Mouse (Mus musculus): ENCODE data around the gene Ttc7b. TPM values are rescaled to one million over a fixed set of nuclear protein-coding genes. Genes with fewer than 3 reads are reported as not detected.

Gene Ttc7b
- total RNA-seq, 2 experiments from 2014 or later = 78.9 to 81.0 TPM

- intact Hi-C loops (cut with DNase I) = no loop called here
- no peak for DNase-seq (ENCODE audit: low spot score)
These were observed 27.9 kb downstream of the Ttc7b start for GRCm38 (mm10) chr12:100492676-100493075.

GRCm38 (mm10) chr12:100491967-100492611 is 28.5 kb downstream of the Ttc7b start:
- intact Hi-C loops (cut with DNase I) = no loop called here
- DNase-seq (ENCODE audit: low spot score) = no peak

- intact Hi-C loops (cut with DNase I) = no loop called here
- DNase-seq (ENCODE audit: low spot score) = no peak
These were observed 30.8 kb downstream of the Ttc7b start for GRCm38 (mm10) chr12:100489799-100490198.

- no peak for DNase-seq (ENCODE audit: low spot score)
- intact Hi-C loops (cut with DNase I) = no loop called here
These were observed 32.3 kb downstream of the Ttc7b start for GRCm38 (mm10) chr12:100488368-100488767.

- intact Hi-C loops (cut with DNase I) = no loop called here
These were observed 34.4 kb downstream of the Ttc7b start for GRCm38 (mm10) chr12:100486232-100486631.

DNA sequence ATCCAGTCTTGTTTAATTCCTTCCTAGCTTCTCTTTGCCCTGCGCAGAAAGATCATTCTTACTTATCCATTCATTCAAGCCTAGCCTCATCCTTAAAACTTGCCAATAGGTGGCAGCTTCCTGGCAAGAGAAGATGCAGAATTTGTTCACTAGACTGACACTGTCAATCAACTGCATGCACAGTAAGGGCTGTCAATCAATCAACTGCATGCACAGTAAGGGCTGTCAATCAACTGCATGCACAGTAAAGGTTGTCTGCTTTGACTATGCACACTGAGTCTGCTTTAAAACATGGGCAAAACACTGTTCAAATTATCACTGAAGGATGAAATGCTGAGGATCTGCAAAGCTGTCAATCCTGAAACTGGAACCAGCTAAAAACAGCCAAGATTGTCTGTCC is 37.6 kb downstream of the Ttc7b start:
- intact Hi-C loops (cut with DNase I) = loop anchor here (5.0 kb wide), 1 partner anchor 34 kb away; no protein-coding TSS in a partner anchor
- no peak for DNase-seq (ENCODE audit: low spot score)

More at GRCm38 (mm10) chr12:100486232-100486631, 34.4 kb downstream of the Ttc7b start:
- no peak for DNase-seq (ENCODE audit: low spot score)

GRCm38 (mm10) chr12:100482255-100482654 is 38.4 kb downstream of the Ttc7b start:
- intact Hi-C loops (cut with DNase I) = loop anchor here (5.0 kb wide), 1 partner anchor 35 kb away; no protein-coding TSS in a partner anchor
- DNase-seq (ENCODE audit: low spot score) = no peak

GRCm38 (mm10) chr12:100481443-100482026 is 39.1 kb downstream of the Ttc7b start:
- intact Hi-C loops (cut with DNase I) = loop anchor here (5.0 kb wide), 1 partner anchor 36 kb away; no protein-coding TSS in a partner anchor

DNA sequence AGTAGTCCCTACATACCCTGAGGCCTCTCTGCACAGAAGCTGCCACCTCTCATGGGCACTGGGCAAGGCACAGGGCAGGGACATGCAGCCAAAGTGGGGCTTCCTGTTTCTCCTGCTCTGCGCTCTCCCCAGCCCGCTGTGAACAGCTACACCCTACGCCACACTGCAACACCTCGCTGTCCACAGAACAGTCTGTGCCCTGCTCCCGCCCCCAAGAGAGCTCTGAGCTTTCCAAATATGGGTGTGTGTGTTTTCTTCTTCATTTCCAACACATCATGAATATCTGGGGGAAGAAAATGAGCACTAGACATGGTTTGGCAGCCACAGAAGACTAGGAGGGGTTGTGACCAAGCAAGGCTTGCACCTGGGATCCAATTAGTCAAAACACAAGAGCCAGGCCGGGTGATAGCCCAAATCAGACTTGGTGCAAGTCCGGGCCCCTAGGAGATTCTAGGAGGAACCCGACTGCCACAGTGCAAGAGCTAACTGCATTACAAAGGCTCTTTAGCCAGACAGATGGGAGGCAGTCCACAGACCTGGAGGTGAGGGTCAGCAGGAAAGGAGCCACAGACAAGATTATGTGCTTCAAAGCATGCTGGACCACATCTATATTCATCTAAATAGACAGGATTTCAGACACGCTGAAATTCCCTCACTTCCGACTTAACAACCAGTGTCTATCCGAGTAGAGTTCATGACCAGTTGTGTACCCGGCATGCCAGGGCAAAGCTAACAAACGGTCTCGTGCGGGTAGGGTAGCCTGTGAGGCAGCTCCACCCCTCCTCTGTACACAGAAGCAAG is 39.8 kb downstream of the Ttc7b start:
- intact Hi-C loops (cut with DNase I) = loop anchor here (5.0 kb wide), 1 partner anchor 36 kb away; no protein-coding TSS in a partner anchor
- DNase-seq (ENCODE audit: low spot score) = no peak

More at GRCm38 (mm10) chr12:100481443-100482026, 39.1 kb downstream of the Ttc7b start:
- no peak for DNase-seq (ENCODE audit: low spot score)

DNA sequence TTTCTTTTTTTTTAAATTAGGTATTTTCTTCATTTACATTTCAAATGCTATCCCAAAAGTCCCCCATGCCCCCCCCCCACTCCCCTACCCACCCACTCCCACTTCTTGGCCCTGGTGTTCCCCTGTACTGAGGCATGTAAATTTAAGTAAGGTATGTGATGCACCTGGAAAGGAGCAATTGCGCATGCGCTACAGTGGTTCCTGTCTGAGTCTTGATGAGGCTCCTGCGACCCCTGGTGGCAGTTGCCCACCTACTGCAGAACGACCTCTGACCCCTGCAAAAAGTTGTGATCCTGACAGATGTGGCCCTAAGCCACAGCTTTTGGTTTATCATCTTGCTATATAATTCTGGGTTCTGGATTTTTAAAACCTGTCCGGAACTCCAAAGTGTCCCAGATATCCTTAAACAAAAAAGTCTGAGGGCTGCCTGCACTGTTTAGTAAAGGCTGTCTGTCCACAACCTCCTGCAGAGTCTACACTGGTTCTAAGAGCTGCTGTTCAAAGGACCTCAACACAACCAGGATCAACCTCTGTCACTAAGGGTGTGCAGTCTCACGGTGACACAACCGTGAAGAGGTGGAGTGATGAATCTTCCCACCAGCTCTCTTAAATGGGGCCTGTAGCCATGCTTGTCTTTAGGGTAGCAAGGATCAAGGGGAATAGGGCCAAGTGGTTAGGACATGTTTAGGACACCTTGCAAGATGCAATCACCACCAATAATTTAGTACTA is 40.6 kb downstream of the Ttc7b start:
- intact Hi-C loops (cut with DNase I) = loop anchor here (5.0 kb wide), 1 partner anchor 37 kb away; no protein-coding TSS in a partner anchor
- DNase-seq (ENCODE audit: low spot score) = no peak

DNA sequence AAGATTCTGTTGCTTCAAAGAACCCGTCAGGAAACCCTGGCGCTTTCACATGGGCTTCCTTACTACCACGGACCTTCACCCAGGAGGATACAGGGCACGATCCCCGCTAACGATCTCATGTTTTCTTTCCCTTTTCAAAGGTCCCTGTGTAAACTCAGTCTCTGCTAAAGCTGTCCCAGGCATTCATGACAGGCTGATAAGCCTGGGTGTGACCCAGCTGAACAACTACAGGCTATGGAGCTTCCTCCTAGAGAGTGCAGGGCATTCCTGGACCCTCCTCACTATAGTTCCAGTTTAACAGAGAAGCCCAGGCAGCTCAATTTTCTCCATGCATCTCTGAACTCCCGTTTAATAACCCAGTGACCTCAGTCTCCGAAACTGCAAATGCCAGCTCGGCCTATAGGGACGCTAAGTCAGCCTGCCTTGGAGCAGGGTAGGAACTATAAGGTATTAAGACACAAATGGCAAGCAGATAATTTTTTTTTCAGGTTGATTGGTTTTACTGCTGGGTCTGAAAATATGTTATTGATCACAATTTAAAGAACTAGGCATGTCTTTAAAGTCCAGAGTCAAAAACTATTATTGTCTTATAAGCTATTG is 41.3 kb downstream of the Ttc7b start:
- intact Hi-C loops (cut with DNase I) = no loop called here
- DNase-seq (ENCODE audit: low spot score) = no peak

- DNase-seq (ENCODE audit: low spot score) = no peak
- intact Hi-C loops (cut with DNase I) = no loop called here
These were observed 42.0 kb downstream of the Ttc7b start for GRCm38 (mm10) chr12:100478615-100479014.

GRCm38 (mm10) chr12:100478151-100478550 is 42.5 kb downstream of the Ttc7b start:
- intact Hi-C loops (cut with DNase I) = no loop called here
- no peak for DNase-seq (ENCODE audit: low spot score)

DNA sequence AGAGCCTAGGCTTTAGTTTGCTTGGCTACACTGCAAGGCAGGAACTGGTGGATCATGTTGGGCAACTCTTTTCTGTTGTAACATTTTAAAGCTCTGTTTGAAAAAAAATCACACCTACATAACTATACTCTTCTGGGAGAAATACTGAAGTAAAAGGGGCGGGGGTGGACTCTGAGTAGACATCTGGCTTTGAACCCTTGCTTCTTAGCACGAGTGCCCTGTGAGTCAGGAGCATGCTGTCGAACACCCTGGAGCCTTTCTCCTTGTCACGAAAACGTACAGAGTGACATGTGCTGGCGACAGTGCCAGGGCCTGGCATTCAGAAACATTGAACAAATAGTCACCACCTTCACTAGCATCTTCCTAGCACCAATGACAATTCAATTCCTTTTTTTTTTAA is 43.2 kb downstream of the Ttc7b start:
- no peak for DNase-seq (ENCODE audit: low spot score)
- intact Hi-C loops (cut with DNase I) = no loop called here

- intact Hi-C loops (cut with DNase I) = no loop called here
- no peak for DNase-seq (ENCODE audit: low spot score)
These were observed 44.3 kb downstream of the Ttc7b start for GRCm38 (mm10) chr12:100476351-100476750.

DNA sequence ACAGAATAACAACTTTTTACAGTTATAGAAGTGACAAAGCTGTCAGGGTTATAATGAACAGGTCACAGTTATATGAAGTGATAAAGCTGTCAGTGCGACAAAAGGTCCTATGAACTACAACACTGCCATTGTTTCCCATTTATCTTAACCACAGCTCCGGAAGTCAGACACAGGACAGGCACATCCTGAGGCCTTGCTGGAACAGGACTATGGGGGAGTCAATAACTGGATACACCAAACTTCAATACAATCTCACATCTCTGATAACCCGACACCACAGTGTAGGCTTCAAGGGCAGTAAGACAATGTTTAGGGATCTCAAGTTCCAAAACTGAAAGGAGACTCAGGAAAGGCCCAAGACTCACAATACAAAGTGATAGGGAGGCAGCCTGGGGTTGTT is 45.1 kb downstream of the Ttc7b start:
- no peak for DNase-seq (ENCODE audit: low spot score)
- intact Hi-C loops (cut with DNase I) = loop anchor here (2.0 kb wide), 1 partner anchor 275 kb away; no protein-coding TSS in a partner anchor

- intact Hi-C loops (cut with DNase I) = loop anchor here (2.0 kb wide), 1 partner anchor 274 kb away; no protein-coding TSS in a partner anchor
- no peak for DNase-seq (ENCODE audit: low spot score)
These were observed 45.8 kb downstream of the Ttc7b start for GRCm38 (mm10) chr12:100474661-100475321.

DNA sequence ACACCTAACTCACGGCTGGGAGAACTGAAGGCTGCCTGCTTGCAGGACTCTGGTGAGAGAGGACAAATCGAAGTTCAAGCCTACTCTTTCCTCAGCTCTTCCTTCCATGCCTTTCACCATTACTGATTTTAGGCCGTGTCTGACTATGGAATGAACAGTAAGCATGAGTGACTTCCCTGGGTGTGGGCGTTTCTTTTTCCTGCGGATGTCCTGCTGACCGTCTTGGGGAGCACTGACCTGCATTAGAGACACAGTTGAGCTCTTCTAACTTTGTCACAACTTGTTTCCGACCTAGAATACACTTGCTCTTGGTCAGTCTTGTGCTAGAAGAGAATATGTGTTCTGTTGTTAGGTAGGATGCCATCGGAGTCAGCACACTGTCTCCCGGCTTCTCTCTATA is 50.3 kb downstream of the Ttc7b start:
- DNase-seq (ENCODE audit: low spot score) = no peak
- intact Hi-C loops (cut with DNase I) = no loop called here

Data from heart, postnatal 25 days (tissue).